Mouse (Mus musculus): ENCODE data around the gene Il16.

The Il16 gene

GRCm38 (mm10) chr7:83745413-83746106, at the start of gene Il16:
Gene Il16 (minus strand): TSS chr7:83745726.
- in situ Hi-C loops (cut with MboI, MseI) = no loop called here

- in situ Hi-C loops (cut with MboI, MseI) = no loop called here
Measured at GRCm38 (mm10) chr7:83794705-83795104, 49.2 kb upstream of the Il16 start, which contains the start of gene Cfap161. Gene Cfap161 (minus strand): TSS chr7:83794880.

DNA sequence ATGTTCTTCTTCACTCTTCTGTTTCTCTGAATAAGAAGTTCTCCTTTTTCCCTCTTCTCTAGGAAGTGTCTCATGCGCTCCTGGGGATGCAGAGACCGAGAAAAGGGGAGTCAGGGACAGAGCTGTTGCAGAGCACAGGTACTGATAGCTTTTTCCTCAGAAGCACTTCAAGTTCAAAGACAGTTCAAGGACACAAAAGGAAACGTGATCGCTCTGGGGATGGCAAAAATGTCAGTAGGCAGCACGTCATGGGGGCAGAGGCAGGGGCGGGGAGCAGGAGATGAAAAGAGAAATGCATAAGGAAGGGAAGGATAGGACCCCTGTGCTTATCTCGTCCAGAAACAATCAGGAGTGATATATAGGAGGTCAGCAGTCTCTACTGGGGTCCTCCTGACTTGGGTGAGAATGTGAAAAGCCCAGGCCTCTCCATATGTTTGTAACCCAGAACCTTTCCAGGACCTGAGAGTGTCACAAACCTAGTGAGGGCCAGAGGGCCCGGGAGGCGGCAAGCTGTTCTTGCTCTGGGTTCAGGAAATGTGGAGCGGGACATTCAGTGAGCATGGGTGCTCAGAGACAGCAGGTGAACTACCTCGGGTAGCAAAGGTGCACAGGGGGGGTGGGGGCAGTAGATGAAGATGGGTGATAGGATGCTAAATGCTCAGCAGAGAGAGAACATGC, 48.6 kb upstream of the Il16 start:
- in situ Hi-C loops (cut with MboI, MseI) = no loop called here

DNA sequence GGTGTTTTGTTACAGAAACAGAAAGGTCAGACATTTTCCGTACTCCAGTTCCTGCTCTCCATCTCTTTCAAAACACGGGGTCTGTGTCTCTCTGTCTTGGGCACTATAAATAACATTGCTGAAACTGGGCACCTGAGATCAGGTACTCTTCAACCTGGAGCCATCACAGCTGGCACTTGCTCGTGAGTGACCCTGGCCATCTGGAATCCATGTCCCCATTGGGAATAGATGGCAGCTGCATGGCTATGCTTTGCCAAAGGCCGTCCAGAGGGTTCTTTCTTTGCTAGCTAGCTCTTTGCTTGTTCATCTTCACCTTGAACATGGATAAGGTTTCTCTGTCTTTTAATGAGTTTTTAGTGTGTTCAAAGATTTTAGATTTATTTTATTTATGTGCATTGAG, 35.4 kb upstream of the Il16 start:
- in situ Hi-C loops (cut with MboI, MseI) = no loop called here

- in situ Hi-C loops (cut with MboI, MseI) = no loop called here
Measured at GRCm38 (mm10) chr7:83780026-83780425, 34.5 kb upstream of the Il16 start.

DNA sequence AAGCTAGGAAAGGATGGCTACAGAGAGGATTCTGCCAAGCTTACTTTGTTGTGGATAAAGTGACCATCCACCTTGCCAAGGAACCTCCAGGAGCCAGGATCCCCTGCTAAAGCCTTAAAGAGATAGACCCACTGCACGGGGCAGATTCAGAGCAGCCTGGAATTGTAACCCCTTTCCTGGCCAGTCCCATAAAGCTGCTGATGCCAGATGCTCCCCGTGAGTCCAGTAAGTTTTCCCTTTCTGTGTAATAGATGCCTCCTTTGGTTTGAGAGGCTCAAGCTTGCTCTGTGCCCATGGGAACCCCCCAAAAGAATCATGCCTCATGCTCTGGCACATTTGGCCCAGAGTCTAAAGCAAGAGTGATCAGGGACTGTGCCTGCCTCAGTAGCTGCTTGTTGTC, 33.5 kb upstream of the Il16 start:
- in situ Hi-C loops (cut with MboI, MseI) = no loop called here

- in situ Hi-C loops (cut with MboI, MseI) = no loop called here
Measured at GRCm38 (mm10) chr7:83778516-83778915, 33.0 kb upstream of the Il16 start.

DNA sequence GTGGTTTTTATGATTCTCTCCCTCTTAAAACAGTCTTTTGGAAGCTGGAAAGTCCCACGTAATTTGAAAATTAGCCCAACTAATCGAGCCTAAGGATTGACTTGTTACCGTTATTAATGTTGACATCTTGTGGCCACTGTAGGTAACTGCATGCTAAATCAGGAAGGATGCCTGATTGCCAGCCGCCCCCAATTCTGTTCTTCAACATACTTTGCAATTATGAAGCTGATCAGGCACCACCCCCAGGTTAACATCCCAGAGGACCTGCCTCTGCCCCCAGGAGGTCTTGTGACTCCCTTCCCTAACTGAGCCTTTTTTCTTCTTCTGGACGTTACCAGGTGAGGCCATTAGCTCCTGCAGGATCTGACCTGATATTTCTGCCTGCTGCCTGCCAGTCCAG, 29.2 kb upstream of the Il16 start:
- in situ Hi-C loops (cut with MboI, MseI) = loop anchor here (5.0 kb wide), 1 partner anchor 92 kb away; no protein-coding TSS in a partner anchor

DNA sequence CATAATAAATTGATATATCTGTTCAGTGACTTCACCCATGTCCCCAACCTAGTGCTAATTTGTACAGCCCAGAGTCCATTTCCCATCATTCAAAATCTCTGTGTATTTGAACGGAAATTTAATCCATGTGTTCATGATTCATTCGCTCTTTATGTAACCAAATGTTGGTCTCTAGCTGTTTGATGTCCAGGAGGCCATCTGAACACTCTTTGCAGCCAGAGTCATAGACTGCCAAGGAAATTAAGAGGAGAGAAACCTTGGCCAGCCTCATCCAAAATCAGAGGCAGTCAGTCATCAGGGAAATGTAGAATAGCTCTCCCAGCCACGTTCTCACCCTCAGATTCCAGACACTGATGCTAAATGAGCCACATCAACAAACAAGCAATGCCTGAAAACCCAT, 18.1 kb upstream of the Il16 start:
- in situ Hi-C loops (cut with MboI, MseI) = no loop called here

DNA sequence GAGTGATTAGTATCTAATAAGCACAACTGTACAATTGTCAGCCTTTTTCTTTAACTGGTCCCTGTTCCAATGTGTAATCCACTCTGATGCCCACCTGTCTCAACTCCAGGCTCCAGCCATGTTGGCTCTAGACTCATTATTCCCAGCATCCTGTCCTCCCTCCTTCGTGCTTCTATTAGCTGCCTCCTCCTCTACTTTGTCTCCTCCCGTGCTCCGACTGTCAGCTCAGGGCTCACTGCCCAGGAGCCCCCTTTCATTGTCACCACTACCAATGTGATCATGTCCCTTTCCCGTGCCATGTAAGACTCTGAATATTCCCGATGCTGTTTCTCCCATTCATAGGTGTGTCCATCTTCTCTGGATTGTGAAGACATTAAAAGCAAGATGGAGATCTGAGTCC, 16.8 kb upstream of the Il16 start:
- in situ Hi-C loops (cut with MboI, MseI) = no loop called here

DNA sequence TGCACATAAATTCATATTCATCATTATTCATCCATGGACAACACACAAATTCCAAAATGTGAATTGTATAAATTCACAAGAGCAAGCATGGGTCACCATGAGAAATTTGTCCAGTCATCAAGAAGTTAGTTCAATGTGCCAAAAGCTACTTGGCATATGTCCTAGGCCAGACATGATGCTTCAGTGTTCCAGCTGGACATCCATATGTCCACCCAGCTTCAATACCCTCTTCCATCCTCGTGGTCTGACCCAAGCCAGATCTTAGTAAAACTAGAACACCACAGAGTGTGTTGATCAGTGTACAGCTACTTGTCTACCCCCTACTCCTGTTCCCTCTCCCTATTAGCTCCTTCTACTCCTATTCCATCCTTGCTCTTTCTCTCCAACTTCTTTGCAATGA, 5.5 kb upstream of the Il16 start:
- in situ Hi-C loops (cut with MboI, MseI) = no loop called here

DNA sequence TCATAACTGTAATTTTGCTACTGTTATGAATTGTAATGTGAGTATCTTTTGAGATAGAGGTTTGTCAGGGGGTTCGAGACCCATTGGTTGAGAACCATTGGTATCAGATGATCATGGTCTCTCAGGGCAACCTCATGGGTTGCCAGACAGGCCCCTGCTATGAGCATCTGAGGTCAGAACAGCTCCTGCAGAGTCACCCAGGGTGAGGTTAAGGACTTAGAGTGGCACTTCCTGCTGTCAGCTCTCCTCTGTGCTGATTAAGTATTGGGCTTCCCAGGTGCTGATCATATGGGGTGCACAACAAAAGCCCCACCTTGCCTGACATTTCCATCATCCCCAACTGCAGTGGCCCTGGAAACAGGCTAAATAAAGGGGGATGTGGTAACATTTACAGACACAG, 2.9 kb upstream of the Il16 start:
- in situ Hi-C loops (cut with MboI, MseI) = no loop called here

DNA sequence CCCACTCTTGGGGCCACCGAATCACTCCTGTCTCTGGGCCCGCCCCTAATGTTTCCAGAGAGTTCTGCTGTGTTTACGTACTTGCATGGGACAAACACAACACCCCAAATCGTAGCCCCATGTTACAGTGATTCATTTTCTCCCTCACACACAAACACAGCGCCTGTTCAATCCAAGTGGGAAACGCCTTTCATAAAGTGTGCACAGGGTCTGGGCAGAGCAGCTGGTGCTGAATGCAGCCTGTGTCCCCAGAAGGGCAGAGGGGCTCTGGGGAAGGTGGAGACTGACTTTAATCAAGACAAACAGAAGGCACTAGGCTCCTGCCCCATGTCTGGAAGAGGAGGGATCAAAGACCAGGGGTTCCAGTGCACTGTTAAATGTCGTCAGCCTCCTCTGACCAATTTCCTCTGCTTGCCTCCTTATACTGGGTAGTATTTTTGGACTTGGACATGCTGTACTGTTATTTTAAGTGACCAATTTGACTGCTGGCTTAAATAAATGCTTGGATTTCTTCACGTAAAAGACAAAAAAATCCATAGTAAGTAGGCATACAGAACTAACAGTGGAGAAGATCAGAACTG, 671 bp upstream of the Il16 start:
- in situ Hi-C loops (cut with MboI, MseI) = no loop called here

DNA sequence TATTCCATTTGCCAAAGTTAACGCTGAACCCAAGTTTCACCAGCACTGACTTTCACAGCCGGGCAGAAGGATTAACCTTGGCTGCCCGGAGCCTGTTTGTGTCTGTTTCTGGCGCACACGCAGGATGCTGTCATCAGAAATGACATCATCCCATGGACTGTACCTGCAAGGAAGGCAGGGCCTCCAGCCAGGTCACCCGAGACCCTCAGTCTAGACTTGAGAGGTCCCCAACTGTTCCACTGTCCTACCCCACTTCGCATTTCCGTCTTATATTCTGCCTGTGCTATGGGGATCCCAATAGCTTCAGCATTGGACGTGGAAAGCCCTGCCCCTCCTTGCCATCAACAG, 487 bp downstream of the Il16 start:
- in situ Hi-C loops (cut with MboI, MseI) = no loop called here

DNA sequence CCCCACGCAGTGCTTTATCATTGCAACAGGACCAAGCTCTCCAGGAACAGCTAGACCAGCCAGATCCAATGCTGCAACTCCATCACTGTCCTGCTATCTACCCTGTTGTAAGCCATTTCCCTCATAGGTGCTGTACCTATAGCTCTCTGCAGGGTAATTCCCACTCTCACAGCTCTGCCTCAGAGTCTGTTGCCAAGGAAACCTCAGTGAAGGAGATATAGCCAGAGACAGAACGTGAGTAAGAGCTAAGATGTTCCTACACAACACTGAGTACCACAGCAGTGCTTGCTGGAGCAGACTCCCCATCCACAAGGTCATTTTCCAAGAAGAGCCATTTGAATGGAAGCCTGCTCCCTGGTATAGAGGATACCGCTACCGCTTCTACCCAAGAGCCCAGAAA, 1.3 kb downstream of the Il16 start:
- in situ Hi-C loops (cut with MboI, MseI) = no loop called here

DNA sequence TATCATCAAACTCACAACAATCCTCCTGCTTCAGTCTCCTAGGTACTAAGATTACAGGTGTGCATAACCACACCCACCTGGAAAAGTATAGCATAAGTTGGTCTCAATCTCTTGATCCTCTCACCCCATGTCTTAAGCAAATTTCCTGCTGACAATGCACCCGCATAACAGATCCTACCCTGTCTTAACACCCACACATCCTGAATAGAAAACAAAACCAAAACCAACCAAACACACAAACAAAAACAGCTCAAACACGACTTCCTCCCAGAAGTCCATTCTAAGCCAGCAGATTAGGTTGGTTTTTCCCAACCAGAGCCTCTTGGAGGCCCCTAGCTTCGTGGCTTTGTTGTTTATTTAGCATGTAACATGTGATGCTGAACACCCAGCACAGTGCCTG, 2.8 kb downstream of the Il16 start:
- in situ Hi-C loops (cut with MboI, MseI) = no loop called here

GRCm38 (mm10) chr7:83742026-83742425, 3.5 kb downstream of the Il16 start:
- in situ Hi-C loops (cut with MboI, MseI) = no loop called here

DNA sequence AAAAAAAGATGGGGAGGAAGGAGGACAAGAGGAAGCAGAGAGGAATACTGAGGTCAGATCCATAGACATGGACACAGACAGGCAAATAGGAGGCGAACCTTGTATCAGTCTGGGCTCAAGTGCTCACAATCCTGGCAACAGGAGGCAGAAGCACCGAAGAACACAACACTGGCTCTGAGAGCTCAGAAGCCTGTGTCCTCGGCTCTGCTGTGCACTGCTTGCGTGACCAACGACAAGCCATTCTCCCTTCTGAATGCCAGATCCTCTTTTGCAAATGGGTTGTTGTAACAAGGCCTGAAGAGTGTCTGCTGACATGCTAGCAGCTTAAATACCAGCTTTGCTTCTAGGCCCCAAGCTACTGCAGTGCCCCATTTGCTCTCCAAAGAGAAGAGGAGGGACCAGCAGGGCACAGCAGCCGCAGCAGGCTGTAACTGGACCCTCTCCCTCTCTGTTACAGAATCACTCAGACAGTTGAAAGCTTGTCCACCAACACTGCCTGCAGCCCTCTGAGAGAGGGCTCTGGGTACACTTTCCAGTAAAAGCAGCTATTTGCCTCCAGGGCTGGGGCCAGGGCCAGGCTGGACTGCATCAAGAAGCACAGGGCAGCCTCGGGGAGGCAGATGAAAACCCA, 5.7 kb downstream of the Il16 start:
- in situ Hi-C loops (cut with MboI, MseI) = no loop called here

- in situ Hi-C loops (cut with MboI, MseI) = no loop called here
Measured at GRCm38 (mm10) chr7:83738623-83739462, 6.7 kb downstream of the Il16 start.

GRCm38 (mm10) chr7:83737914-83738490, 7.5 kb downstream of the Il16 start:
- in situ Hi-C loops (cut with MboI, MseI) = no loop called here

DNA sequence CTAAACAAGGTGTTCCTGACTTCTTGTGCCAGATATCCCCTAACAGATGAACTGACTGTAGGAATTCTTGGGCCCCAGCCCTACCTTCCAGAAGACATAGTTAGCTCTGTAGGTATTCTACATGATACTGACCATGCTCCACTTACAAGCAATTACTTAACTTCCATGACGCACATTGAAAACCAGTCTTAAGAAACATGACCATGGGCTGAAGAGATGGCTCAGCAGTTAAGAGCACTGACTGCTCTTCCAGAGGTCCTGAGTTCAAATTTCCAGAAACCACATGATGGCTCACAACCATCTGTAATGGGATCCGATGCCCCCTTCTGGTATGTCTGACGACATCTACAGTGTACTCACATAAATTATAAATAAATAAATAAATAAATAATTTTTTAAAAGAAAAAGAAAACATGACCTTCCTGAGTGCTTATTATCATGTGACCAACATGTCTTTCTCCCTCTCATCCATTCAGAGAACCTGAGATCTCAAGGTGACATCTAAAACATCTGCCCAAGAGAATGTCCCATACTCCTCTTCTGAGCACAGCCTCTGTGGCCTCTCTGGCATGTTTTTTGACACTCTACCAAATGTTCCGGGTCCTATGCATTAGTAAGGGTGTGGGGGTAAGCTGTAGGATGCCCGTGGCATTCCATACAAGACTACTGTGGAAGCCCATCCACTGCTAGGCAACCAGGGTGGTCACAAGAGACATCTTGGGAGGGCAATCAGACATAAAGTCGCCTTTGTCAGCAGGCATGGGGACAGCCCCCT, 9.0 kb downstream of the Il16 start:
- in situ Hi-C loops (cut with MboI, MseI) = no loop called here

Data from T-helper 1 cell (primary cell).